Mouse (Mus musculus) megakaryocyte, embryonic 14.5 days (primary cell): ENCODE data around the gene Usp17lb.
"Not testable (repeated sequence)": the region's sequence is repeated elsewhere in the genome, so short reads cannot be mapped to it uniquely, and the experiment has no call there.

Source experiments
- FLI1 ChIP-seq: IDR thresholded peaks from 2 replicates; pipeline ENCODE4 v1.6.1; 2012; ENCODE audit warnings: low read length, inconsistent platforms, mixed read lengths
- GATA1 ChIP-seq: IDR thresholded peaks from 3 replicates; pipeline ENCODE4 v1.6.1; 2012; ENCODE audit warnings: mixed read lengths, low read length, inconsistent platforms, borderline replicate concordance

- TF ChIP-seq GATA1, FLI1: not testable (repeated sequence)
Measured at GRCm38 (mm10) chr7:104851546-104851945, 9.1 kb upstream of the Usp17lb start.
